Mouse (Mus musculus) CH12.LX (cell line): ENCODE data around the gene 2210011C24Rik.

Source experiments
- CTCF ChIP-seq, 2 experiments: IDR thresholded peaks in 1 of 2; conservative IDR thresholded peaks in 1 of 2; 2 replicates each; pipeline ENCODE4 v1.5.1; 2011 to 2012; ENCODE audit warnings: low read depth in 2 of 2, low read length in 2 of 2, improper control_type of control experiment in 1 of 2, inconsistent platforms in 1 of 2, mild to moderate bottlenecking in 1 of 2, moderate library complexity in 1 of 2
- ELF1 ChIP-seq: IDR thresholded peaks from 2 replicates; pipeline ENCODE4 v1.6.1; 2014; ENCODE audit warnings: low read depth, mild to moderate bottlenecking, inconsistent platforms, low read length, improper control_type of control experiment
- USF2 ChIP-seq: conservative IDR thresholded peaks from 2 replicates; pipeline ENCODE4 v1.6.1; 2011; ENCODE audit warnings: low read depth, low read length, improper control_type of control experiment

- TF ChIP-seq USF2 (no peak), ELF1 (no peak), CTCF (conservative IDR thresholded peaks at IDR 0.05 in 1 of 2, IDR thresholded peaks at IDR 0.05 in 1 of 2; ENCODE audit: low read depth in 2 of 2, low read length in 2 of 2) (no peak)
Observed at GRCm38 (mm10) chr8:83982449-83982848, 29.5 kb downstream of the 2210011C24Rik start.
